Mouse (Mus musculus) liver, adult 2 months (tissue): Measurements from ENCODE around the gene Gck. TPM values are rescaled to one million over a fixed set of nuclear protein-coding genes. Genes with fewer than 3 reads are reported as not detected.

Experiments
- DNase-seq: peaks from one replicate; pipeline ENCODE4 v3.0.0-alpha.2; 2011; ENCODE audit warnings: low read depth, low spot score; ENCODE audit errors: extremely low read depth
- H3K27ac ChIP-seq: fragments of 200-500 bp; replicated peaks from 2 replicates; pipeline ENCODE4 v1.5.1; 2012; ENCODE audit warnings: low read depth, mild to moderate bottlenecking, control low read depth, inconsistent platforms, low read length; ENCODE audit not compliant: insufficient read depth
- H3K27me3 ChIP-seq: fragments of 200-500 bp; 2 replicates; pipeline ENCODE4 v1.6.1; 2012; ENCODE audit warnings: mild to moderate bottlenecking, moderate library complexity, low read length, inconsistent platforms; ENCODE audit not compliant: control insufficient read depth, insufficient read depth
- H3K36me3 ChIP-seq: fragments of 200-500 bp; 2 replicates; pipeline ENCODE4 v1.6.1; 2012; ENCODE audit warnings: low read length, inconsistent platforms; ENCODE audit not compliant: control insufficient read depth, insufficient read depth
- H3K4me1 ChIP-seq: fragments of 200-500 bp; 2 replicates; pipeline ENCODE4 v1.6.1; 2011; ENCODE audit warnings: low read length; ENCODE audit not compliant: control insufficient read depth, insufficient read depth
- H3K4me3 ChIP-seq: fragments of 200-500 bp; 2 replicates; pipeline ENCODE4 v1.5.1; 2011; ENCODE audit warnings: low read depth, mild to moderate bottlenecking, control low read depth, low read length, moderate library complexity; ENCODE audit not compliant: insufficient read depth
- H3K79me2 ChIP-seq: fragments of 200-500 bp; 2 replicates; pipeline ENCODE4 v1.6.1; 2012; ENCODE audit warnings: inconsistent platforms, mild to moderate bottlenecking, low read length, moderate library complexity; ENCODE audit not compliant: control insufficient read depth, insufficient read depth
- H3K9ac ChIP-seq: fragments of 200-500 bp; 2 replicates; pipeline ENCODE4 v1.6.1; 2012; ENCODE audit warnings: low read depth, mild to moderate bottlenecking, control low read depth, inconsistent platforms, low read length
- CTCF ChIP-seq: fragments of 200-500 bp; IDR thresholded peaks from 2 replicates; pipeline ENCODE4 v1.5.1; 2011; ENCODE audit warnings: low read depth, low read length, control low read depth
- POLR2A ChIP-seq: fragments of 200-500 bp; IDR thresholded peaks from 2 replicates; pipeline ENCODE4 v1.6.1; 2011; ENCODE audit warnings: low read length, control low read depth; ENCODE audit not compliant: insufficient read depth; ENCODE audit errors: extremely low read depth
- WGBS: fragments of 180-500 bp; shearing (Covaris S2); methylation state at CpG from one replicate; pipeline ENCODE4 v1.1.7; 2018; 5-methylcytosine and 5-hydroxymethylcytosine counted together
- polyA plus RNA-seq: library from polyadenylated mRNA; depleted of rRNA; stranded (reverse); fragments of >200 nt; gene quantifications from 2 replicates; pipeline ENCODE4 v1.2.3, GENCODE M21; 2012
- total RNA-seq: library from RNA; depleted of rRNA; stranded (reverse); fragments of >200 nt; gene quantifications from 2 replicates; pipeline ENCODE4 v1.2.3, GENCODE M21; 2014

Gck gene
- total and polyA plus RNA-seq, 2 experiments = 69.5 to 112 TPM

DNA sequence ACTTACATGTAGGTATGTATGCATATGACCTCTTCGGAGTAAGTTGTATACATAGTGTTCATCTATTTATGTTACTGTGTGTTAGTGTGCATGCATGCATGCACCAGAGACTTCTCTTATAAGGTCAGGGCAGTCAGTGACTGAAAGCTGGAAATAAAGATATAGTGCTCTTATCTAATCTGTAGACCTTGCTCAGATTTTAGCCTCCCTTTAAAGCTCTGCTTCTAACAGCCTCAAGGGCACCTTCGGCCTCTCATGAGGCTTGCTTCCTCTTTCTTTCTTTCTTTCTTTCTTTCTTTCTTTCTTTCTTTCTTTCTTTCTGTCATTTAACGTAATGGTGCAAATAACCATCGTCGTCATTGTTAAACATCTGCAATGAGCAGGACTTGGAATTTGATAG, 4.6 kb upstream of the Gck start:
- Histone ChIP-seq H3K27ac (no peak overlapping the region), H3K27me3 (no peaks in the 10 kb centered on the region), H3K79me2 (peaks cover 18% of the 10 kb centered on the region; the same call in 1 of the 2 replicates), H3K36me3 (0 out of 2 replicates have a peak, but pooled peaks cover 1% of the 10 kb centered on the region), H3K4me1 (peaks cover 9% of the 10 kb centered on the region), H3K9ac (no peak overlapping the region), H3K4me3 (no peak overlapping the region)
- no peak for TF ChIP-seq CTCF
- DNase-seq = no peak
- WGBS = 69% methylated on average over 5 of the region's 5 CpGs

DNA sequence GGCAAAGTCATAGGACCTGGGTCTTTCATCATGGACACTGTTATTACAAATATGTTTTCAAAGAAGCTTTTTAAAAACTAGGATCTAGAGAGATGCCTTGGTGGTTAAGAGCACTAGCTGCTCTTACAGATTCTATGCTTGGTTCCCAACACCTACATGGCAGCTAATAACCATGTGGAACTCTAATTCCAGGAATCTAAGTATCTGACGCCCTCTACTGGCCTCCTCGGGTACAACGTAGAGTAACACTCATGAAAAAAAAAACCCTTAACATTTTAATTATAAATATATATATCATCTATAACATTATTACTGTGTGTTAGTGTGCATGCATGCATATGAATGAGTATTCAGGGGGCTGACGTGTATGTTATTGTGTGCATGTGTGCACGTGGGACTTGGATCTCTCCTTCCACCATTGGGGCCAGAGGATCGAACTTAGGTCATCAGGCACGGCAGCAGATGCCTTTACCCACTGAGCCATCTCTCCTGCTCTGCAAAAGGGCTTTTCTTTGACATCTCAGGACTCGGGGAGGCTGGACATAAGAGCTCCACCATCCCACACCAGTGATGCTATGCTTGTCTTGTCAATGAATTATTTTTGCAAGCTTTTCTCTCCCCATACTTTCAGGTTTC, 3.4 kb upstream of the Gck start:
- 42% methylated on average over 8 of the region's 8 CpGs for WGBS
- Histone ChIP-seq H3K4me1 (peaks cover 7% of the 10 kb centered on the region), H3K36me3 (no peaks in the 10 kb centered on the region), H3K4me3 (no peak overlapping the region), H3K27me3 (no peaks in the 10 kb centered on the region), H3K79me2 (peaks cover 18% of the 10 kb centered on the region; the same call in 1 of the 2 replicates), H3K27ac (no peak overlapping the region), H3K9ac (no peak overlapping the region)
- TF ChIP-seq CTCF (peak; percentile 19; the same call in 1 of the 2 replicates), POLR2A (no peak)
- DNase-seq = peak; percentile 52

DNA sequence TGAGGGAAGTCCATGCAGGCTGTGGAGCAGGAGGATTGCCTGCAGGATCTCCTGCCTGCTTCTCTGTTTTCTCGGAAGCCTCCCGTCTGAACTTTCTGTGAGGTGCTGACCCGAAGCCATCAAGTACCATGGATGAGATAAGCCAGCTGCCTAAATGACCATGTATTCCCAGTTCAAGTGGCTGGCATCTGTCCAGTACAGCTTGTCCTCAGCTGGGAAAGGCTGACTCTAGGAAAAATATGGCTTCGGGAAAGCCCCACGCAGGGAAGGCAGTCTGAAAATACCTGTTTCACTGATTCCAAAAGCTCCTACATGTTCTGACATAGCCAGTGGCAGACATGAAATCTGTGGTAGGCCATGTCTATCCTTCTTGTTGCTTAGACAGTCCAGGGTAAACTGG, 2.6 kb upstream of the Gck start:
- Histone ChIP-seq H3K79me2 (peaks cover 17% of the 10 kb centered on the region; the same call in 1 of the 2 replicates), H3K27ac (no peak overlapping the region), H3K4me1 (peaks cover 7% of the 10 kb centered on the region), H3K36me3 (no peaks in the 10 kb centered on the region), H3K4me3 (no peak overlapping the region), H3K9ac (no peak overlapping the region), H3K27me3 (no peaks in the 10 kb centered on the region)
- TF ChIP-seq CTCF = no peak
- TF ChIP-seq POLR2A = no peak
- 77% methylated on average over 5 of the region's 5 CpGs for WGBS
- DNase-seq = no peak

DNA sequence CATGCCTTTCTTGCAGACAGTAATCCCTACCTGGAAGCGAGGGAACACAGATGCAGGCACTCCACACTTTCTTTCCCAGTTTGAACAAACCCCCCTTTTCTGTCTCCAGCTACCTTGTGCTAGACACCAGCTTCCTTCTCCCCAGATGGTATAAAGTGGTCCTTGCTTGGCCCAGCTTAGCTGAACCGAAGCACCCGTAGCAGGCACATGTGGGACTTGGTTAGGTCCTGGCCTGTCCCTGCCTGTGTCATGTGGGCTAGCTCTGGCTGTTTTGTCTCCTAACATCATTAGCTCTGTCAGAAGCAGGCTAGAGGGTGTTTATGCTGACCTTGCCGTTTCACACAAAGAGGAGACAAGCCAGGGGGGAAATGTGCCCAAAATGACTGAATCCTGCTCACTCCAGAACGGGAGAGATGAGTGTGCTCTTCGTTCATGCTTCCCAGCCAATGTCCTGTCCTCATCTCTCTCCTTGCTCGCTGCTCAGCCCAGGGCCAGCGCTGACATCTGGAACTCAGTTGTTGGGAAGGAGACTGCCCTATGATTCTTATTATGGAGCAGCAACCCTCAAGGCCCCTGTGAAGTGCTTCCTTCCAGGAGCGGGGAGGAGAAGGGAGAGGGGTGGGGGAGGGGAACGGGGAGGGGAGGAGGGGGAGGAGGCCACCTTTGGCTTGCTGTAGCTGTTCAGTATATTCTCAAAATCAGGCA, 1.2 kb downstream of the Gck start:
- no peaks in the 10 kb centered on the region for H3K36me3 ChIP-seq
- H3K27ac ChIP-seq = no peak overlapping the region
- H3K4me3 ChIP-seq = no peak overlapping the region
- H3K79me2 ChIP-seq = no peaks in the 10 kb centered on the region
- no peak for DNase-seq
- no peaks in the 10 kb centered on the region for H3K4me1 ChIP-seq
- 70% methylated on average over 10 of the region's 10 CpGs for whole genome bisulfite sequencing
- no peak overlapping the region for H3K9ac ChIP-seq
- H3K27me3 ChIP-seq = no peaks in the 10 kb centered on the region
- TF ChIP-seq CTCF (no peak), POLR2A (no peak)

GRCm38 (mm10) chr11:5947796-5948195, 2.1 kb downstream of the Gck start:
- DNase-seq = no peak
- TF ChIP-seq CTCF (no peak), POLR2A (no peak)
- H3K27ac ChIP-seq = no peak overlapping the region
- no peaks in the 10 kb centered on the region for H3K27me3 ChIP-seq
- H3K79me2 ChIP-seq = no peaks in the 10 kb centered on the region
- no peak overlapping the region for H3K4me3 ChIP-seq
- H3K9ac ChIP-seq = no peak overlapping the region
- no peaks in the 10 kb centered on the region for H3K36me3 ChIP-seq
- no peaks in the 10 kb centered on the region for H3K4me1 ChIP-seq
- WGBS = 66% methylated on average over 4 of the region's 4 CpGs

DNA sequence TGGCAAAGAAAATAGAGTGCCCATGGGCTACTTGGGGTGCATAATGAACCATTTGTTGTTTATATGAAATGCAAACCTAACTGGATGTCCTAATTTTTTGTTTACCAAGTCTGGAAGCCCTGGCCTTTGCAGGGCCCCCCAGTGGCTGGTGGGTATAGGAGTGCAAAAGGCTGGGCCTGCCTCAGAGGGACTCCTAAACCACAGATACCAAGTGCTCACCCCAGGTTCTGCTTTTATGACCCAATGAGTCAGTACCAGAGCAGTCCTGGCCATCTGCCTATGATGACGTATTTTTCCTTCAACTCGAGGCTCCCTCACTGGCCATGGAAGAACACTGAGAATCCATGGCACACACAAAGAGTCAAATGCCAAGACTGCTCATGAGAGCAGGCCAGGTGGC, 4.8 kb downstream of the Gck start:
- no peak for DNase-seq
- 63% methylated on average over 2 of the region's 2 CpGs for WGBS
- no peak for TF ChIP-seq POLR2A
- TF ChIP-seq CTCF = no peak
- no peak overlapping the region for H3K4me3 ChIP-seq
- no peaks in the 10 kb centered on the region for H3K27me3 ChIP-seq
- H3K9ac ChIP-seq = no peak overlapping the region
- H3K36me3 ChIP-seq = no peaks in the 10 kb centered on the region
- H3K27ac ChIP-seq = no peak overlapping the region
- H3K79me2 ChIP-seq = no peaks in the 10 kb centered on the region
- H3K4me1 ChIP-seq = no peaks in the 10 kb centered on the region
